Mouse (Mus musculus) limb, embryonic 14.5 days (tissue): ENCODE data around the gene Npy4r. TPM values are rescaled to one million over a fixed set of nuclear protein-coding genes. Genes with fewer than 3 reads are reported as not detected.

Source experiments
- ATAC-seq: fragments of 200-750 bp; cut with Nextera tagmentation; 2 replicates; pipeline ENCODE4 v1.8.0; 2017; ENCODE audit warnings: low read depth, moderate number of reproducible peaks, moderate TSS enrichment; ENCODE audit not compliant: low FRiP score
- DNase-seq: peaks from one replicate; pipeline ENCODE4 v3.0.0-alpha.2; 2015; ENCODE audit warnings: low spot score
- H3K27ac ChIP-seq: fragments of 300-500 bp; sonication (generic); replicated peaks from 2 replicates; pipeline ENCODE4 v1.5.1; 2014; ENCODE audit warnings: low read depth, mild to moderate bottlenecking, low read length, moderate library complexity, mixed read lengths
- H3K27me3 ChIP-seq: fragments of 300-500 bp; sonication (generic); 2 replicates; pipeline ENCODE4 v1.6.1; 2014; ENCODE audit warnings: low read length, mixed read lengths; ENCODE audit not compliant: control insufficient read depth, insufficient read depth
- H3K36me3 ChIP-seq: fragments of 300-500 bp; sonication (generic); 2 replicates; pipeline ENCODE4 v1.6.1; 2014; ENCODE audit warnings: mild to moderate bottlenecking, low read length, moderate library complexity, mixed read lengths; ENCODE audit not compliant: control insufficient read depth, insufficient read depth
- H3K4me1 ChIP-seq: fragments of 300-500 bp; sonication (generic); 2 replicates; pipeline ENCODE4 v1.6.1; 2014; ENCODE audit warnings: antibody characterized with exemption, low read length, mixed read lengths; ENCODE audit not compliant: control insufficient read depth, insufficient read depth
- H3K4me2 ChIP-seq: fragments of 300-500 bp; sonication (generic); replicated peaks from 2 replicates; pipeline ENCODE4 v1.6.1; 2014; ENCODE audit warnings: low read depth, mild to moderate bottlenecking, low read length, moderate library complexity; ENCODE audit not compliant: severe bottlenecking
- H3K4me3 ChIP-seq: fragments of 300-500 bp; sonication (generic); replicated peaks from 2 replicates; pipeline ENCODE4 v1.5.1; 2014; ENCODE audit warnings: low read length
- H3K9ac ChIP-seq: fragments of 300-500 bp; sonication (generic); 2 replicates; pipeline ENCODE4 v1.6.1; 2014; ENCODE audit warnings: mild to moderate bottlenecking, low read depth, low read length, moderate library complexity; ENCODE audit not compliant: severe bottlenecking
- H3K9me3 ChIP-seq: fragments of 300-500 bp; sonication (generic); 2 replicates; pipeline ENCODE4 v1.6.1; 2016; ENCODE audit warnings: low read length; ENCODE audit not compliant: control insufficient read depth
- POLR2A ChIP-seq: fragments of 200-500 bp; IDR thresholded peaks from 2 replicates; pipeline ENCODE4 v1.8.0; 2012; ENCODE audit warnings: inconsistent platforms, mild to moderate bottlenecking, moderate library complexity, borderline replicate concordance; ENCODE audit not compliant: insufficient read depth, insufficient read length; ENCODE audit errors: extremely low read depth
- WGBS: fragments of 180-500 bp; shearing (Covaris S2); extraction: QIAGEN DNeasy Blood & Tissue Kit; methylation state at CpG from one replicate; pipeline ENCODE4 v1.1.7; 2014; 5-methylcytosine and 5-hydroxymethylcytosine counted together
- polyA plus RNA-seq, 2 experiments: library from polyadenylated mRNA; depleted of rRNA in 1 of 2; stranded (reverse) in 1 of 2; unstranded in 1 of 2; fragments of >200 nt; fragmentation: Nextera tagmentation in 1 of 2; extraction: Ambion mirVana in 1 of 2; gene quantifications; 2 replicates each; pipeline versions ENCODE4 v1.2.1 to v1.2.3; 2012 to 2014

Npy4r gene
- polyA plus RNA-seq, 2 experiments, result 0.01 TPM; not detected in 1

- no peak overlapping the region for H3K4me2 ChIP-seq
- ATAC-seq (no peak), DNase-seq (no peak)
- H3K36me3 ChIP-seq, result no peaks in the 10 kb centered on the region
- no peak overlapping the region for H3K4me3 ChIP-seq
- no peak overlapping the region for H3K27ac ChIP-seq
- TF ChIP-seq POLR2A, result no peak
- WGBS, result 83% methylated on average over 12 of the region's 12 CpGs
- no peaks in the 10 kb centered on the region for H3K9me3 ChIP-seq
- H3K4me1 ChIP-seq, result peaks cover 5% of the 10 kb centered on the region; the same call in 1 of the 2 replicates
- no peaks in the 10 kb centered on the region for H3K27me3 ChIP-seq
- H3K9ac ChIP-seq, result no peak overlapping the region
These were observed 3.5 kb upstream of the Npy4r start for GRCm38 (mm10) chr14:34155752-34156151.

DNA sequence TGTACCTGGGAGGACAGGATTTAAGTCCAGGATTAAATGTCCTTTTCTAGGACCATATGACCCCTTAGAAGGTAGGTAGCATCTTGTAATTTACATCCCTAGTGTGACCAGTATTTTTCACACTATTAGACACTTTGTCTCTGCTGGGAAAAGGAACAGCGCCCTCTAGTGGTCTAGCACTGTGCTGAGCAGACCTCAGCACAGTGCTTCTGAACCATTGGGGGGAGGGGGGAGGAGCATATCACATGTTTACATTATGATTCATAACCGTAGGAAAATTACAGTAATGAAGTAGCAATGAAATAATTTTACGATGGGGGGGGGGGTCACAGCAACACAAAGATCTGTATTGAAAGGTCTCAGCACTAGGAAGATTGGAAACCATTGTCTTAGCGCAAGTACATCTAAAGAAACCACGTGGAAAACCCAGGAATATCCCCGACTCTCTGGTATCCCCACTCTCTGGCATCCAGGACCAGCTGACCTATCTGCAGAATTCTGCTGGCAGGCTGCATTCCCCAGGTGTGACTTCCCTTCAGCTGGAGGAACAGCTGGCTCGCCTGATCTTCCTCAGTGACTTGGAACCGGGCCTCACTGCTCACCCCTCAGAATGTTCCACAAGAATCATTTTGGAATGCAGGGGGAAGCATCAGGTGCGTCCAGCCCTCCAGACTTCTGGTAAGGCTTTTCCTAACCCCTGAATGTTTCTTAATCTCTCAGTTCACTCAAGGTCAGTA is 2.5 kb upstream of the Npy4r start:
- H3K36me3 ChIP-seq, result no peaks in the 10 kb centered on the region
- DNase-seq (peak; percentile 70), ATAC-seq (no peak)
- WGBS, result 53% methylated on average over 9 of the region's 9 CpGs
- no peak overlapping the region for H3K4me2 ChIP-seq
- no peaks in the 10 kb centered on the region for H3K27me3 ChIP-seq
- H3K9ac ChIP-seq, result no peak overlapping the region
- H3K9me3 ChIP-seq, result no peaks in the 10 kb centered on the region
- no peak overlapping the region for H3K27ac ChIP-seq
- no peak overlapping the region for H3K4me3 ChIP-seq
- TF ChIP-seq POLR2A, result no peak
- H3K4me1 ChIP-seq, result peaks cover 5% of the 10 kb centered on the region; the same call in 1 of the 2 replicates

DNA sequence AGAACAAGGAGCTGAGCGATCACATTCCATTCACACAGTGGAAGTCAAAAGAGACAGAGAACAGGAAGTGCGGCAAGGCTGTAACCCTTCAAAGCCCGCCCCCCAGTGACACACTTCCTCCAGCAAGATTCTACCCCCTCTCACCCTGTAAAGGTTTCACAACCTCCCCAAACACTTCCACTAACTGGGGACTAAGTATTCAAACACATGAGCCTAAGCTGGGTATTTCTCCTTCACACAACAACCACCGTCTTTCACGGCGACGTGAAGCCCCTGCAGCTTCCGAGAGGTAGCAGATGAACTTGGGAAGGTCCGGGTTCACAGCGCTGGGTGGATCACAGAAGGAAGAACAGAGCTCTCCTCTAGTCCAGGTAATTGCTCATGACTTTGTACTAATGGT is 9.4 kb downstream of the Npy4r start:
- TF ChIP-seq POLR2A, result no peak
- Histone ChIP-seq H3K4me1 (0 out of 2 replicates have a peak, but pooled peaks cover 3% of the 10 kb centered on the region), H3K36me3 (no peaks in the 10 kb centered on the region), H3K9me3 (no peaks in the 10 kb centered on the region), H3K9ac (no peak overlapping the region), H3K4me3 (no peak overlapping the region), H3K27ac (no peak overlapping the region), H3K4me2 (no peak overlapping the region), H3K27me3 (no peaks in the 10 kb centered on the region)
- no peak for DNase-seq
- WGBS, result 89% methylated on average over 10 of the region's 10 CpGs
- ATAC-seq, result no peak

- ATAC-seq (no peak), DNase-seq (no peak)
- Histone ChIP-seq H3K9ac (no peak overlapping the region), H3K27ac (no peak overlapping the region), H3K4me1 (0 out of 2 replicates have a peak, but pooled peaks cover 3% of the 10 kb centered on the region), H3K27me3 (no peaks in the 10 kb centered on the region), H3K4me2 (no peak overlapping the region), H3K36me3 (no peaks in the 10 kb centered on the region), H3K9me3 (no peaks in the 10 kb centered on the region), H3K4me3 (no peak overlapping the region)
- TF ChIP-seq POLR2A, result no peak
- 70% methylated on average over 1 of the region's 1 CpGs for WGBS
These were observed 10.0 kb downstream of the Npy4r start for GRCm38 (mm10) chr14:34142316-34142715.

- DNase-seq, result no peak
These were observed 12.3 kb downstream of the Npy4r start for GRCm38 (mm10) chr14:34139671-34140664.

More at GRCm38 (mm10) chr14:34139671-34140664, 12.3 kb downstream of the Npy4r start:
- no peaks in the 10 kb centered on the region for H3K27me3 ChIP-seq
- H3K9me3 ChIP-seq, result no peaks in the 10 kb centered on the region
- 0 out of 2 replicates have a peak, but pooled peaks cover 3% of the 10 kb centered on the region for H3K4me1 ChIP-seq
- 84% methylated on average over 15 of the region's 15 CpGs for WGBS
- no peak for ATAC-seq
- no peak overlapping the region for H3K4me2 ChIP-seq
- TF ChIP-seq POLR2A, result no peak
- no peak overlapping the region for H3K4me3 ChIP-seq
- no peak overlapping the region for H3K27ac ChIP-seq
- H3K9ac ChIP-seq, result no peak overlapping the region
- H3K36me3 ChIP-seq, result no peaks in the 10 kb centered on the region
